13 mouse cellular contexts compared by ENCODE assay signal in the genomic region with DNA sequence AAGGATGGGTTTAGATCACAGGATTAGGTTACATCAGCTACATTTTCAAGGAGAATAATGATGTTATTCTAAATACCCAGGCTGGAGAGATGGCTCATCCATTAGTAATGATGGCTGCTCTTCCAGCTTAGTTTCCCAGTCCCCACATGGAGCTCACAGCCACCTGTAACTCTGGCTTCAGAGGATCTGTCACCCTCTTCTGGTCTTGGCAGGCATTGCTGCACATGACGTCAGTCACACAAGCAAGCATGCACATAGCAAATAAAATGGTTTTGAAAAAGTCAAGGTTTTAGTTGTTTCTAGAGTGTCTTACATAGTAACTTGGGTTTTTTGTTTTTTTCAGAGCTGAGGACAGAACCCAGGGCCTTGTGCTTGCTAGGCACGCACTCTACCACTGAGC. TPM values are rescaled to one million over a fixed set of nuclear protein-coding genes. Genes with fewer than 3 reads are reported as not detected.
DNase-seq lines count a peak whose midpoint lies in the region; ATAC-seq and TF ChIP-seq lines count a peak whose summit lies in the region.
"Had no signal": no experiment of that assay in that cellular context is flagged by ENCODE, and none has a peak within 500 bp of the region (broad histone marks: within the 10 kb centered on the region; RNA-seq: fewer than 3 reads in every experiment).

No protein-coding gene starts in this region.

- H3K27me3 ChIP-seq in forebrain, postnatal 0 days (ENCODE audit: insufficient read depth, low read length), result no peaks in the 10 kb centered on the region
- no peaks in the 10 kb centered on the region for H3K27me3 ChIP-seq in forebrain, embryonic 10.5 days (ENCODE audit: poor library complexity, severe bottlenecking)
- no peaks in the 10 kb centered on the region for H3K27me3 ChIP-seq in E14TG2a.4 (ENCODE audit: insufficient read depth, low read length)
- H3K27me3 ChIP-seq: hindbrain, embryonic 13.5 days; limb, embryonic 12.5 days; megakaryocyte, embryonic 14.5 days had no signal

- no peak for DNase-seq in forebrain, postnatal 0 days
- DNase-seq in forebrain, embryonic 10.5 days (ENCODE audit: extremely low spot score, low spot score), result no peak
- DNase-seq in lung, adult 2 months, result no peak
- DNase-seq in lung, adult 18-20 months, result no peak
- DNase-seq in brain, adult 2 months (ENCODE audit: low read depth, low spot score), result peak; percentile 62
- DNase-seq in left cerebral cortex, postnatal 36 days (ENCODE audit: low spot score in 2 of 2), result no peak
- DNase-seq in gastrocnemius, adult 18-20 months (ENCODE audit: low spot score), result no peak
- DNase-seq: cerebellum, adult 9-11 months; thymus, postnatal 36 days had no signal

- H3K4me2 ChIP-seq in forebrain, postnatal 0 days (ENCODE audit: low read depth), result no peak overlapping the region
- H3K4me2 ChIP-seq: hindbrain, embryonic 13.5 days; limb, embryonic 12.5 days had no signal

- ATAC-seq in forebrain, postnatal 0 days, result peak; percentile 35; the same call in 1 of the 2 replicates

- intact Hi-C loops in left cerebral cortex, postnatal 36 days (cut with DNase I), result no loop called here

- H3K4me1 ChIP-seq in forebrain, postnatal 0 days (ENCODE audit: insufficient read depth), result no peaks in the 10 kb centered on the region
- H3K4me1 ChIP-seq in forebrain, embryonic 10.5 days, result no peaks in the 10 kb centered on the region
- no peaks in the 10 kb centered on the region for H3K4me1 ChIP-seq in lung, adult 2 months (ENCODE audit: control insufficient read depth, insufficient read depth, low read length)
- H3K4me1 ChIP-seq in E14TG2a.4 (replicated peaks; ENCODE audit: low read depth, low read length), result peaks cover 95% of the 10 kb centered on the region
- H3K4me1 ChIP-seq: hindbrain, embryonic 13.5 days; limb, embryonic 12.5 days had no signal

- TF ChIP-seq CTCF in forebrain, postnatal 0 days (IDR thresholded peaks at IDR 0.05; ENCODE audit: low read depth), result peak; percentile 53
- TF ChIP-seq CTCF in lung, adult 2 months (IDR thresholded peaks at IDR 0.05; ENCODE audit: insufficient read depth, low read length), result peak; percentile 63
- peak; percentile 27 for TF ChIP-seq CTCF in E14TG2a.4 (conservative IDR thresholded peaks at IDR 0.05; ENCODE audit: low read length)

- H3K9me3 ChIP-seq in forebrain, postnatal 0 days (ENCODE audit: low read length), result no peaks in the 10 kb centered on the region
- no peaks in the 10 kb centered on the region for H3K9me3 ChIP-seq in forebrain, embryonic 10.5 days
- H3K9me3 ChIP-seq in E14TG2a.4 (ENCODE audit: low read length), result no peaks in the 10 kb centered on the region
- H3K9me3 ChIP-seq: hindbrain, embryonic 13.5 days; limb, embryonic 12.5 days; megakaryocyte, embryonic 14.5 days had no signal

- TF ChIP-seq POLR2A in lung, adult 2 months (IDR thresholded peaks at IDR 0.05; ENCODE audit: borderline replicate concordance, extremely low read depth, low read depth, low read length), result no peak

- peaks cover 27% of the 10 kb centered on the region for H3K36me3 ChIP-seq in forebrain, postnatal 0 days (ENCODE audit: insufficient read depth)
- peaks cover 41% of the 10 kb centered on the region for H3K36me3 ChIP-seq in forebrain, embryonic 10.5 days (replicated peaks)
- peaks cover 55% of the 10 kb centered on the region for H3K36me3 ChIP-seq in E14TG2a.4 (ENCODE audit: insufficient read depth, low read length)

- H3K4me3 ChIP-seq in forebrain, postnatal 0 days (ENCODE audit: low read depth, low read length), result no peak overlapping the region
- no peak overlapping the region for H3K4me3 ChIP-seq in forebrain, embryonic 10.5 days
- H3K4me3 ChIP-seq in lung, adult 2 months (replicated peaks; ENCODE audit: extremely low read depth, low read depth, low read length), result no peak overlapping the region
- H3K4me3 ChIP-seq in E14TG2a.4 (replicated peaks; ENCODE audit: low read length), result no peak overlapping the region
- H3K4me3 ChIP-seq: hindbrain, embryonic 13.5 days; limb, embryonic 12.5 days; megakaryocyte, embryonic 14.5 days had no signal

- H3K9ac ChIP-seq in forebrain, postnatal 0 days, result no peak overlapping the region
- H3K9ac ChIP-seq: hindbrain, embryonic 13.5 days; limb, embryonic 12.5 days had no signal

- no peak overlapping the region for H3K27ac ChIP-seq in forebrain, postnatal 0 days (ENCODE audit: low read depth, low read length)
- no peak overlapping the region for H3K27ac ChIP-seq in forebrain, embryonic 10.5 days
- H3K27ac ChIP-seq: hindbrain, embryonic 13.5 days; limb, embryonic 12.5 days had no signal

- 69% methylated on average over 2 of the region's 2 CpGs for WGBS in forebrain, postnatal 0 days
- WGBS in forebrain, embryonic 10.5 days, result 78% methylated on average over 2 of the region's 2 CpGs
- WGBS in lung, adult 2 months, result 78% methylated on average over 2 of the region's 2 CpGs

RNA-seq across cellular contexts. Expression of a gene that starts 9.8 kb away (rescaled TPM):
- total RNA-seq in forebrain, postnatal 0 days (2014; rRNA removed), result 6.3 and 15.9 TPM in 2 replicates
- 14.9 and 15.1 TPM in 2 replicates for polyA plus RNA-seq in forebrain, postnatal 0 days (2015; fragmentation: Nextera tagmentation; extraction: Ambion mirVana)
- 16.5 and 17.7 TPM in 2 replicates for polyA plus RNA-seq in forebrain, embryonic 10.5 days (2016; fragmentation: Nextera tagmentation; extraction: Ambion mirVana)
- 82.5 and 90.6 TPM in 2 replicates for polyA plus RNA-seq in lung, adult 2 months (2012; rRNA removed)
- 1 to 10 TPM; 5.4 to 7.4 TPM for total RNA-seq in left cerebral cortex, postnatal 36 days (2021)
- total RNA-seq in gastrocnemius, adult 18-20 months (2021), result 10 to 100 TPM; 10.2 to 10.4 TPM

RNA-seq across cellular contexts. Expression of a gene that starts 10.0 kb away (rescaled TPM):
- 75.2 and 76.4 TPM in 2 replicates for total RNA-seq in forebrain, postnatal 0 days (2014; rRNA removed)
- polyA plus RNA-seq in forebrain, postnatal 0 days (2015; fragmentation: Nextera tagmentation; extraction: Ambion mirVana), result 74.3 and 75.2 TPM in 2 replicates
- polyA plus RNA-seq in forebrain, embryonic 10.5 days (2016; fragmentation: Nextera tagmentation; extraction: Ambion mirVana), result 61.2 and 67.6 TPM in 2 replicates
- 86.5 and 102 TPM in 2 replicates for polyA plus RNA-seq in lung, adult 2 months (2012; rRNA removed)
- 10 to 100 TPM; 59.7 to 63.7 TPM for total RNA-seq in left cerebral cortex, postnatal 36 days (2021)
- total RNA-seq in gastrocnemius, adult 18-20 months (2021), result 10 to 100 TPM; 27.9 to 28.3 TPM

RNA-seq across cellular contexts. Expression of a gene that starts 19.5 kb away (rescaled TPM):
- total RNA-seq in forebrain, postnatal 0 days (2014; rRNA removed), result 12.6 and 14.0 TPM in 2 replicates
- 4.9 and 8.2 TPM in 2 replicates for polyA plus RNA-seq in forebrain, postnatal 0 days (2015; fragmentation: Nextera tagmentation; extraction: Ambion mirVana)
- polyA plus RNA-seq in forebrain, embryonic 10.5 days (2016; fragmentation: Nextera tagmentation; extraction: Ambion mirVana), result 11.9 and 12.7 TPM in 2 replicates
- polyA plus RNA-seq in lung, adult 2 months (2012; rRNA removed), result 11.1 and 15.9 TPM in 2 replicates
- 10 to 100 TPM; 64.9 to 75.3 TPM for total RNA-seq in left cerebral cortex, postnatal 36 days (2021)
- total RNA-seq in gastrocnemius, adult 18-20 months (2021), result 10 to 100 TPM; 13.1 to 16.0 TPM

RNA-seq across cellular contexts. Expression of a gene that starts 19.8 kb away (rescaled TPM):
- total RNA-seq in forebrain, postnatal 0 days (2014; rRNA removed), result 29.7 and 43.8 TPM in 2 replicates
- polyA plus RNA-seq in forebrain, postnatal 0 days (2015; fragmentation: Nextera tagmentation; extraction: Ambion mirVana), result 32.6 and 36.4 TPM in 2 replicates
- polyA plus RNA-seq in forebrain, embryonic 10.5 days (2016; fragmentation: Nextera tagmentation; extraction: Ambion mirVana), result 101 and 113 TPM in 2 replicates
- polyA plus RNA-seq in lung, adult 2 months (2012; rRNA removed), result 172 and 174 TPM in 2 replicates
- 1 to 10 TPM; 3.8 to 4.9 TPM for total RNA-seq in left cerebral cortex, postnatal 36 days (2021)
- 10 to 100 TPM in 1 of 2 experiments, 1 to 10 TPM in 1; 8.0 to 12.5 TPM for total RNA-seq in gastrocnemius, adult 18-20 months (2021)

RNA-seq across cellular contexts. Expression of a gene that starts 31.4 kb away (rescaled TPM):
- total RNA-seq in forebrain, postnatal 0 days (2014; rRNA removed), result 24.9 and 29.4 TPM in 2 replicates
- polyA plus RNA-seq in forebrain, postnatal 0 days (2015; fragmentation: Nextera tagmentation; extraction: Ambion mirVana), result 35.1 and 44.7 TPM in 2 replicates
- 5.5 and 5.9 TPM in 2 replicates for polyA plus RNA-seq in forebrain, embryonic 10.5 days (2016; fragmentation: Nextera tagmentation; extraction: Ambion mirVana)
- 112 and 120 TPM in 2 replicates for polyA plus RNA-seq in lung, adult 2 months (2012; rRNA removed)
- total RNA-seq in left cerebral cortex, postnatal 36 days (2021), result 10 to 100 TPM; 22.3 to 22.7 TPM
- total RNA-seq in gastrocnemius, adult 18-20 months (2021), result 10 to 100 TPM; 27.4 to 29.1 TPM
